Mouse (Mus musculus) kidney, adult 8-10 months (tissue): ENCODE measurements at regions not wholly inside any gene's neighbourhood (a gene's known extent, or its start where the extent isn't known, plus 50 kb on each side); places are given as distances from the start of the nearest gene placed in this dataset.

ENCODE experiments used
- DNase-seq, 2 experiments: peaks; one replicate each; pipeline ENCODE4 v3.0.0; 2022

DNA sequence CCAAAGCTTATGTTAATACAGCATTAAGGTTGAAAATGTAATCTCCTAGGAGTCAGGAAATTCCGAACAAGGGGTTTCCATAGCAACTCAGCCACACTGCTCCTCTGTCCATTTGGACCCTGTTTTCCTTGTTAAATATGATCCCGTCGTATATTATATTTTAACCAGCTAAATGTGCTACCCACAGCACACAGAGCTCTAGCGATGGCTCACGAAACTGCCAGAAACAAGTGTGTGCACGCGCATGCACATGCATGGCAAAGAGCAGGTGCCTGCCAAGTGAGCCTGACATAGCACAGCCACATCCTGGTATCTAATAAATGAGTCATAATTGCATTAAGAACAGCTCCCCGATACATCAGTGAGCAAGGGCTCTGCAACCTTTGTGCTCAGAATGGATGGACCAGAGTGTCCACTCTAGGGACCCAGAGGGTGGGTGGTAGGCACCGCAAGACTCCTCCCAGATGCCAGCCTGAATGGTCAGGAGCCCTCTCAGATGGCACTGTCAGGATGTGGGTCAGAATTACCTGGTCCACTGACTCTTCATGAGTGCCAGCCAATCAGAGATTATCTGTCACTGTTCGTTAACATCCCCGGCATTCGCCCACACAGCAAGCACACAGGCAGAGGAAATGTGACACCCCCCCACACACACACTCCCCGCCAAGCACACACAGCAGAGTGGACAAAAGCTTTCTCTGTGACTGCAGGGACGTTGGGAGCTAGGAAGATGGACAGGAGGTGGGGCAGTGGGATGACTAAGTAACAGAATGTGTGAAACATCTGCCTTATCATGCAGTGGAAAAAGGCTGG is 272.8 kb upstream of the Zmiz1 start:
- DNase-seq, result no peak

DNA sequence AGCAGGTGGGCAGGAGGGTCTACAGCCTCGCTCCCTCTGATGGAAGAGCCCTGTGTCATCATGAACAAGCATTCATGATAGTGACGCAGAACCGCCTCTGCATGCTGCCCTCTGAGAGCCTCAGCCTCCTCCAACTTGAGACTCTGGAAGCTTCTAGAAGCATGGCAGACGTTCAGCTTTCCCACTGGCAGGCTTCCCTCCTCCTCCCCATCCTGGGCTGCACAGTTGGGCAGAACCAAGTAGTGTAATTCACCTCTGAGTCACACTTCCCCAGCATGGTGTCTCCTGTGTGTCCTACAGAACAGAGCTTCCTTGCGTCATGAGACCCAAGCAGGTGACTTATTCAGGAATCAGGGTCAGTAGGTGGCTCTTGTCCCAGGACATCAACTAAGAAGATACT is 271.3 kb upstream of the Zmiz1 start:
- no peak for DNase-seq

DNA sequence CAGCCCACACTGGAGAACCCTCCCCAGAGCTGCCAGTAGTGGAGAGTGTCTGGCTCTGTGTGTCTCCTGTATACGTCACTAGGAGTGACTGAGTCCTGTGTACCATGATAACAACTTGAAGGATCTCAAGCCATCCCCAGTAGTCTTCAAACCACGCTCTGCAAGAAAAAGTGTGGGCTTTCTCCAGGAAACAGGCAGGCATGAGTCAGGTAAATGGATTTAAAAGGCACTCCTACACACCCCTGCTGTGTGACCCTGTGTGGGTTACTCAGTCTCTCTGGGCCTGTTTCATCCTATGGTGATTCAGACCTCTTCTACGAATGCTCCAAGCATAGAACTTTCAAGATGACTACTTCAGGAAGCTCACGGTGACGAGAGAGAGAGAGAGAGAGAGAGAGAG is 269.7 kb upstream of the Zmiz1 start:
- no peak for DNase-seq

DNA sequence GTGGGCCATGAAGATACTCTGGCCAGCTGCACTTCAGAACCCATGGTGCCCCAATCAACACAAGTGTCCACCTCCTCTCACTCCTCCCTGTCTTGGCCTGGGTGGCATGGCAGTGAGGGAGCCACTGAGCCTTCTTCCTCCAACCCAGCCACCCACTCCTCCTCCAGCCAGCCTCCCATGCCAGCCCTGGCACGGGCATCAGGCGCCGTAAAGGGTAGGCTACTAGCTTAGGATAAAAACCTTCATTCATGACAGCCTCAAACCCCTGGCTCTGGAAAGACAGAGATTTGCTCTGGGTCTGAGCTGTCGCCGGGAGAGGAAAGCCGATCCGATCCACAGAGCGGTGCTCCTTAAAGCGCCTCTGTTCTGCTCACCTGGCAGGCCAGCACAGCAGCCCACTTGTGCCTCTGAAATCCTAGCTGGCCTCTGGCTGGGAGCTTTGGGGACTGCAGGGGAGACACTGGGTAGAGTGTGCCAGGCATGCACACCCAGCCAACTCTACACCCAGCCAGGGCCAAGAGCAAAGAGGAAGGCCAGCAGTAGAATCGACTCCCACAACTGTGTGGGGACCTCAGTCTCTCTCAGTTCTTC is 268.2 kb upstream of the Zmiz1 start:
- DNase-seq, result no peak

DNA sequence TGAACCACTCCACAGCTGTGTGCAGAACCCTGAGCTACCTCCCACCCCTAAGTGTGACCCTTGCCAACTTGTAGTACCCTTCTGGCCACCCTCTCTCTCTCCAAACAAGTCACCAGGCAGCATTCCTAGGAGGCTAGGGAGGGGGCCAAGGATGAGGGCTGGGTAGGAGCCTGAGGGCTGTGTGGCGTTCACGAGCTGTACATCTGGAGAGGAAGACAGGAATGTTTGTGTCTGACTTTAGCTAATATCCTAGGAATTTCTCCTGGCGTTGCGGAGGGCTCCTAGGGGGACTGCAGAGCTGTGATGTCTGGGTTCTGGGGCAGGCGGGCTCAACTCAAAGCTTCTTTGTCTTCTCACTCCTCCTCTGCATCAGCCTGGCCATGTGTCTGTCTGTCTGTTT is 262.2 kb upstream of the Zmiz1 start:
- no peak for DNase-seq

DNA sequence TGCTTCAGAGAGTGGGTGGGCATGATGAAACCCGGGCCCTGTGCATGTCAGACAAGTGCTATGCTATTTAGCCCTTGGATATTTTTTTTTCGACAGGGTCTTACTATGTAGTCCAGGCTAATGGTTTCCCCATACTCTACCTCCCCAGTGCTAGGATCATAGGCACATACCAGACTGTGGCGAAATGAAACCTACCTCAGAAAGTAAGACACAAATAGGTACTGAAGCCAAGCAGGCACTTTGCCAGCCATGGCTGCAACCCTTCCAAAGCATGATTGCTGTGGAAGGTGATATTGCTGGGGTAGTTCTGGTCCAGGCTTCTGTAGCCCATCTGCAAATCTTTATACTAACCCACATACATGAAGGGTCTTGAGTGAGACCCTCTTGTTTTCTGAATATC is 259.1 kb upstream of the Zmiz1 start:
- DNase-seq, result no peak

DNA sequence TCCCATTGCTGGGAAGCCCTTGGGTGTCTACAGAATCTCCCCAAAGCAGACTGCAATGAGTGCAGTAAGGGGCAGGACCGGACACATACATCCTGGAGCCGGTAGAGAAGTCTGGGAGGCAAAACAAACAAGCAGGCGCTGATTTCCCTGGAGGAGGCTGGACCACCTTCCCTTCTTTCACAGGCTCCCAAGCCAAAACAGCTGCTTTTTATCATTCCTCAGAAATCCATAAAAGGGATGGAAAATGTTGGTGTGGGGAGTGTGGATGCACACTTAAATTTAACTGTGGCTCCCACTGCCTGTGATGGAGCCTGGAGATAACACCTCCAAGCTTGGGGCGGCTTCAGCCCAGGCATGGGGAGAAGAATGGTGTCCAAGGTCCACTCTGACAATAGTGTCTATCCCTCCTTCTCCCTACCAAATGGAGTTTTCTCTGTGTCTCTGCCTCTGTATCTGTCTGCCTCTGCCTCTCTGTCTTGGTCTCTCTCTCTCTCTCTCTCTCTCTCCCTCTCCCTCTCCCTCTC is 258.3 kb upstream of the Zmiz1 start:
- no peak for DNase-seq

DNA sequence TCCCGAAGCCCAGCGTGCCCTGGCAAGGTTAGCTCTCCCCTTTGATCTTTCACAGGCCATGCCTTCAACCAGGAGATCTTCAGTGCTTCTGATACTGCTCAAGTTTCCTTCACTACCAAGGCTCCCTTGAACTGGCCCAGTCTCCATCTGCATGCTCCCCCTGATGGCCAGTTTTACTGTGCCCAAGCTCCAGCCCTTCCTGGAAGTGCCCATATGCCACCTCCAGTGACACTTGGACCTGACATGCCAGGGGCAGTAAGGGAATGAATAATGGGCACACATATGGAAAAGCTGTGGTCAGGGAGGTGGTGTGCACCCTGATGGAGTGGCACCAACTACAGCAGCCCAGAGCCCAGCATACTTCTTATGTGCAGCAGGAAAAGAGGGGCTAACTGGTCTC is 256.7 kb upstream of the Zmiz1 start:
- DNase-seq, result no peak

DNA sequence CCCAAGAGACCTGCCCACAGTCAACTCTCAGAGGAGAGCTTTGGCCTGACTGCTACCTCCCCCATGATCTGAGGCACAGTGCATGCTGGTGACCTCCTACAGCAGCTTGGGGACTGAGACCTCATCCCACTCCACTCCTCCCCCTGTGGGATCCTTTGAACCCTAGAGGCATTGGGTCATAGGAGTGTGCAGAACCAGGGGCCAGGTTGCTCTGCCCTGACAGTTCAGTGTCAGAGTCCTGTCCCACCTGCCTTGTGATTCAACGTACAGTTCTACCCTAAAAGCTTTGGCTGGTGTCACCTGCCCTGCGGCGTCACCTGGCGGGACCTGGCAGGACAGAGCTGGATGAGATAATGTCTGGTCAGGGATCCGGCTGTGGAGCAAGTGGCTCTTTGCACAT is 254.9 kb upstream of the Zmiz1 start:
- peak; percentile 68 to 85 for DNase-seq

DNA sequence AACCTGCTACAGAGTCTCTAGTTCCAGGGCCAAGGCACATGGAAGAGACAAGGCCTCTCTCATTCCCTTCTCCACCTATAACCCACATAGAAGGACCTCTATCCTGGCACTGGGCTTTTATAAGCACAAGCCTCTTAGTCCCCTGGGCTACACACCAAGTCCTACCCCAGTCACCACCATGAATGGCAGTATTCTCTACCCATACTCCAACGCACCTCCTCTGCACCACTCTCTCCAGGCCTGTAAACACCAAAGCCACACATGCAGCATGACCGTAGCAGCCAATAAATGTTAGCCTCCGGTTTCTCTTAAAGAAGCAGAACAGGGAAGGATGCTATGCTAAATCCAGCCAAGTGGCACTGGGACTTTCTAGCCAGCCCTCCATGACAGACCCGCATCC is 252.1 kb upstream of the Zmiz1 start:
- no peak for DNase-seq

DNA sequence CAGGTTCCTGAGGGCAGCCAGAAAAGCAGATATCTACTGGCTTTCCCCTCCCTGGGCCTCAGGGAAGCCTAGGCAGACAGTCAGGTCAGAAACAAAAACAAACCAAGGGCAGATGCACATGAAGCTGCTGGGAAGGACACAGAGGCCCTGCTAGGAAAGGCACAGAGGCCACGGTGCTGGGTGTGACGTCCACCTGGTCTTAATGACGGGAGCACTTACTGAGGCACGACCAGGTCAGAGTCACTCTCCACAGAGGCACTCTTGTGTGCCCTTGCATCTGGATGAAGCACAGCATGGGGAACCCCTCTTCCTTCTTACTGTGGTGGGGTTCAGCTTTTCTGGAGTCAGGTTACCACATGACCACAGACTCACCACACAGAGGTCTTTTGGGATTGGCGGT is 251.6 kb upstream of the Zmiz1 start:
- no peak for DNase-seq

DNA sequence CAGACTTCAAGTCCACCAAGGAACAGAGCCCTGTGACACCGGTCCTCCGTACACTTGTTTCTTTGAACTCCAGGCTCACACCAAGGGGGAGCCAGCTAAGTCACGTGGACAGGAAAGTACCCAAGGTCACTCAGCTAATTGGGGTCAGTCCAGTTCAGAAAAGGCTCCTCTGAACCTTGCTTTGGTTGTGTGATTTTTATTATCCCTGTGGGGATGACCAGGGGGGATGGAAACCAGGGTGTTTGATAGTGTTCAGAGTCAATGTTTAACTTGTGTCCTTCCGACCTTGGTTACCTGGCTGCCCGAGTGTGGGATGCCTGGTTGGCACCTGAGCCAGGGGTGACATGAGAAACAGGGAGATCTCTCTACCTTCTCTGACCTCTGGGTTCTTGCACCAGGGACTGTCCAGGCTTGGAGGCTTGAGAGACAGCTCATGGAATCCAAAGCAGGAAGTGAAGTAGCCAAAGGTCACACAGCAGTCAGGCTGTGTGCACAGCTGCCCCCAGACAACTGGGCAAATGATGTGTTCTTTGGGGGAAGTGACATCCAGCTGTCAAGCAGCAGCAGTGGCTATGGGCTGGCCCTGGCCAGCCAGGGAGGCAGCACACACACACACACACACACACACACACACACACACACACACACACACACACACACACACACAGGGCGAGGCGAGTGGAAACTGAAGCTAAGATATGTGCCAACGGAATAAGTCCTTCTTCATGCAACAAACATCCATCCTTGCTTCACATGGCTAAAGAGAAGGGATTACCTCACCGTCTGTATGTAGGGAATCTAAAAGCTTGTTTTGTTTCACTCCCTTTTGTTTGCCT is 250.5 kb upstream of the Zmiz1 start:
- DNase-seq, result peak; percentile 92 to 98

DNA sequence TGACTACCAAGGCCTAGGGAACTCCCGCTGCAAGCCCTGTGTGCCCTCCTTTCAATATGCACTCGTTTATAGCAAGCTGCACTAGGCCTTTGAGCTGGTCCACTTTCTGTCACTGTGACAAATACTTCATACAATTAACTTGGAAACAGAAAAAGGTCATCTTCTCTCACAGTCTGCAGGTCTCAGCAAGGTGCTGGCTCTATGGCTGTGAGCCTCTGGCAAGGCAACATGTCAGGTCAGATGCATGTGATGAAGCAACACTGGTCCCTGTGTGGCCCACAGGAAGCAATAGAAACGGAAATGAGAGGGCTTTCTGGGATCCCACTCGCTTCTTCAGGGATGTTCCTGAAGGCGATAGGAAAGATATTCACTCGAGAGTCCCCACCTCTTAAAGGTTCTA is 245.9 kb upstream of the Zmiz1 start:
- DNase-seq, result no peak

DNA sequence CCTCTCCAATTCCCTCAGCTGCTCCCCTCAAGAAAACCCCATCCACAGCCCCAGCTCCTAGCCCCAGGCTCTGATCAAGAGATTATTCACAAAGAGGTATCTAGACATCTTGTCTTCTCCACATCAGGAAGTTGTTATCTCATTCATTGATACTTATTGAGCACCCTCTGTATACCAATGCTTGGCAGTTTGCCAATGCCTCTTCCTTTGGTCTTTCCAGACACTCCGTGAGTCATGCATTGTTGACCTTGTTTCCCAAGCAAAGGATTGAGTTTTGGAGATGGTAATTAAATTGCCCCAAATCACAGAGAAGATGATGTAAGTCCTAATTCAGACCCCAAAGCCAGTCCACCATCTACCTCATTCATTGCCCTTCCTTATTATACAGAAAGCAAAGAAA is 235.9 kb upstream of the Zmiz1 start:
- DNase-seq, result no peak

DNA sequence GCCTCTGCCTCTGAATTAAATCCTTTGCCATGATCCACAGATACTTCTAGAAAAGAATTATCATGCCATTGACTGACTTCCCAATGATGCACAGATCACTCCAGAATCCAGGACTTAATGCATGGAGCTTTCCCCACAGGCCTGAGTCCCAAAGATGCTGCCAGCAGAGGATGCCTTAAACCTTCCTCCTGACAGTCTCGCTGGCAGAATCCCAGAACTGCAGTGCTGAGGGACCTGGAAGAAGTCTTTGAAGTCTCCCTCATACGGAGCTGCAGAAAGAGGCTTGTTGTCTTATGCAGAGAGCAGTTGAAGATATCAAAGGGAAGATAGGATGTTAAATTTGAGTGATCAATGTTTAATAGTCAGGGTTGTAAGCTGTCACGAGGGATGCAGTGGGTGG is 233.8 kb upstream of the Zmiz1 start:
- no peak for DNase-seq

DNA sequence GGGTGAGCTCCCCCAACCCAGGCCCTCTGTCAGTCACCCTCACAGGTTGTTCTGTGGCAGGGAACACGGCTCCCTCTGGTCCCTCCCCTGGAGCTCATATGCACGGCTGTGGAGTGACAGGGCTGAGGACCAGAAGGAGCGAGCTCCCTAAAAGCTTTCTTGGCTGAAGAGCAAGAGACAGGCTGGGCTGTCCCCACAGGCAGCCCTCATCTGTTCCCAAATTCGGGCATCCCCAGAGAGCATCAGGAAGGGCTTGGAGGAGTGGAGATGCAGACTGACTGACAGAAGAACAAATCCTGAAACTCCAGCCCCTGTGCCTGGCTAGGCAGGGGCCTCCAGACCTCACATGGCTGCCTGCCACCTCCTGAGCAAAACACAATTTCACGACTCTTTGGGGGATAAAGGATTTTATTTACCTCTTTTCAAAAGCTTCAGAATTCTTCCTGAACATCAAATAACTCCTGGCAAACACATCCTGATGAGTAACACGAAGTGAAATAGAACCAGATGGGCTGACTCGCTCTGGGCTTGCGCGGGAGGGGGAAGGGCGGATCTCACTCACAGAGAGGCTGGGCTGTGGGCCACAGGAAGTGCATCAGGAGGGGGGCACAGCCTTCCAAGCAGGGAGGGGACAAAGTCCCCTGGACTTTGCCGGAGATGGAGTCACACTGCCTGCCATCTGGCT is 232.7 kb upstream of the Zmiz1 start:
- peak; percentile 82 to 83 for DNase-seq

DNA sequence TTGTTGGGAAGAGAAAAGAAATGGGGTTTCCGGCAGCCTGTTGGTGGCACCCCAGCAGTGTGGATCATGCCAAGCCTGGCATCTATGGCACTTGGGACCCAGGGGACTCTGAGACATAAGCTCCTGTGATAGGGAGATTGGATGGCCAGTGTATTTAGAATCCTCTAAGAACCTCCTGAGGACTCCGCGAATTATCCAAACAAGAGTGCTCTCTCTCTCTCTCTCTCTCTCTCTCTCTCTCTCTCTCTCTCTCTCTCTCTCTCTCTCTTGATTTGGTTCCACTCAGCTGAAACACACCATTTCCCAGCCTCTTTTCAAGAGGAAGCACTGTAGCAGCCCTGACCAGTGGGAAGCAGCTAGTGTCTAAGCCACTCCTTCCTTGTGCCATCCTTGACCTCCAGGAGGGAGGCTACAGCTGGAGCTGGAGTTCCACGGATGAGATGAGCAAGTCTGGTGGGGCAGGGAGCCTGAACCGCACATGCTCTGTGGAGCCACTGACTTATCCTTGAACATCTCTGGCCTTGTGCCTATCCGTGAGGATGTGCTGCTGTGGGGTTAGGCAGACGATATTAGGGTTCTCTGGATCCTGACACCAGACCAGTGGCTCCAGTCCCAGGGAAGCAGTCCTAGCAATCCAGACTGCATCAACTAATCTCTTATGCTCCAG is 232.0 kb upstream of the Zmiz1 start:
- no peak for DNase-seq

DNA sequence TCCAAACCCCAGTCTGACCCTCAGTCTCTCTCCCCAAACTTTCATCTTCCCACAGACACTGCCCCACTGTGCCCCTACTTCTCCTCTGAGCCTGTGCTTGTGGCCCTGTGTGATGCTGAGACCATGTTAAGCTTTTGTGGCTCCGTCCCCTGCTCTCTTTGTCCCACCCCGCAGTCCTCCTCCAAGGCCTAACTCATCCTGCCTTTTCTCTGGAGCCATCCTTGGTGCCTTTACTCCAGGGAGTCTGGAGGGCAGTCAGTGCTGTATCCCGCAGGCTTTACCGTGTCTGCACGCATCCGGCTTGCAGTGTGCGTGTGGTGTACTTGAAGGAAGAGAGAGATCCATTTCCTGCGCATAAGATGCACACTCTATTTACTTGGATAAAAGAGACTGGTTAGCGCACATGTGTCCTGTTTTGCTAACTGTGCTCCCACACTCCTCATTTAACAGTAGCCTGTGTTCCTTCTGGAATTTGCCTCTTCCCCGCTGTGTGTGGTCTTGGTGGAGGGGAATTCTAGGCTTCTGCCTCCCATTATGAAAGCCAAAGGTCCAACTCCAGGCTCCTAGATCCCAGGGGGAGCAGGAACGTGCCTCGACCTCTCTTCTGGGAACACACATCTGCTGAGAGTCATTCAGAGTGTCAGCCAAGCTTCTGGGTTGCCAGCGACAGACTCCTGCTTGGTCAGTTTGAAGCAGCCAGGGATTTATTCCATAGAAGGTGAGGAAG is 230.5 kb upstream of the Zmiz1 start:
- no peak for DNase-seq

DNA sequence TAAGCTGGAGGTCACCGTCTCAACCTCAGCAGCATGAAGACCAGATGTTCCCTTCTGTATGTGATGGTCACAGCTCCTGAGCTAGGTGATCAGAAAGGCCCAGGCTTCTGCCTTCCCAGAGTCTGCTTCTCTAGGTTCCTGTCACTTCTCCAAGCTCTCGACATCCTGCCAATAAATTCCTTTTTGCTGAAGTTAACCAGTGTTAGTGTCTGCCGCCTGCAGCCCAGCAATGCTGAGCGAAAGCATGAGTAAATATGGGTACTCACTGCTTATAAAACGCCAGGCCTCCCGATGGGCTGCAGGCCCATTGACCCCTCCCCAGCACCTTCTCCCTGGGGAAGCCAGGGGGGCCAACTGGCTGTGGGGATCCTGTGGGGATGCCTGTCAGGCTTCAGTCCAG is 229.4 kb upstream of the Zmiz1 start:
- peak in 1 of 2 experiments; percentile 40 for DNase-seq

DNA sequence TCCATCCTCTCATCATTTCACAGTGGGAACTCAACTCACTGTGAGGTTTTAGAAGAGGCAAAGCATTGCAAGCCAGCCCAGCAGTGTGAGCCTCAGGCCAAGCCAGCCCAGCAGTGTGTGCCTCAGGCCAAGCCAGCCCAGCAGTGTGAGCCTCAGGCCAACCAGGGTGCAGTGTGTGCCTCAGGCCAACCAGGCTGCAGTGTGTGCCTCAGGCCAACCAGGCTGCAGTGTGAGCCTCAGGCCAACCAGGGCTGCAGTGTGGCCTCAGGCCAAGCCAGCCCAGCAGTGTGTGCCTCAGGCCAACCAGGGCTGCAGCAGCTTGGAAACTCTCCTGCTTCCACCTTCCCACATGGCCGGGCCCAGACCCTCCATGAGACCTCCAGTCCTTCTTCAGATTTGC is 227.1 kb upstream of the Zmiz1 start:
- DNase-seq, result no peak

DNA sequence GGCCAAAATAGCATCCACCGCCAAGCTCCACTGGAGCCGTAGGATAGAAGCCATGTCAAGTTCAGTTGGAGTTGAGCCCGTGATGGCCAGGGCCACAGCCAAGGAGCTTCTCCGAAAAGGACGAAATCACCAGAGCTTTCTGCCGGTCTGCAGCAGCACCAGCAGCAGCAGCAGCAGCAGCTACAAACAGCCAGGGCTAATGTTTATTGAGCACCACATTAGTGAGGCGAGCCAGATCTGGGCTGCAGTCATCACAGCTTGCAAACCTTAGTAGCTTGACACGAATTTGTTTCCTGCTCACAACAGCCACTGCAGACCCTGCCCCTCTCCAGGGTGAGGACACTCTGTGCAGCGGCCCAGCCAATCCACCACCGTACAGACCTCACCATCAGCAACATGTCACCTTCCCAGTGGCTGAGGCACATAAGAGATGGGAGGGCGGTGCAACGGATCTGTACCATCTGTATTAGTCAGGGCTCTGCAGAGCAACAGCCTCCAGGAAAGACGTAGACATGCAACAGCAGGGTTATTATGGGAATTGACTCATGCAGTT is 222.5 kb upstream of the Zmiz1 start:
- DNase-seq, result no peak
